Mouse (Mus musculus): ENCODE results near the gene Timd4. TPM values are rescaled to one million over a fixed set of nuclear protein-coding genes. Genes with fewer than 3 reads are reported as not detected.

Timd4 gene
- polyA plus RNA-seq, 1 experiment from 2014 or later, result not detected

- H3K4me3 ChIP-seq (ENCODE audit: low read depth, low read length), result no peak overlapping the region
- DNase-seq (ENCODE audit: low spot score), result no peak
- WGBS, result 58% methylated on average over 2 of the region's 2 CpGs
- H3K9ac ChIP-seq (replicated peaks; ENCODE audit: low read length), result no peak overlapping the region
- H3K27ac ChIP-seq (replicated peaks; ENCODE audit: low read depth, low read length), result no peak overlapping the region
- H3K9me3 ChIP-seq (replicated peaks; ENCODE audit: control insufficient read depth, low read length), result no peaks in the 10 kb centered on the region
- no peaks in the 10 kb centered on the region for H3K27me3 ChIP-seq (ENCODE audit: control insufficient read depth, insufficient read depth, low read length)
- ATAC-seq (replicated peaks; ENCODE audit: insufficient number of reproducible peaks, low FRiP score, low TSS enrichment, low read depth), result no peak
- H3K36me3 ChIP-seq (replicated peaks; ENCODE audit: control insufficient read depth, insufficient read depth, low read depth, low read length), result no peaks in the 10 kb centered on the region
- no peak overlapping the region for H3K4me2 ChIP-seq (ENCODE audit: low read depth, low read length)
- H3K4me1 ChIP-seq (ENCODE audit: control insufficient read depth, insufficient read depth, low read length), result no peaks in the 10 kb centered on the region
These were observed 31.6 kb downstream of the Timd4 start for GRCm38 (mm10) chr11:46842015-46842726.

DNA sequence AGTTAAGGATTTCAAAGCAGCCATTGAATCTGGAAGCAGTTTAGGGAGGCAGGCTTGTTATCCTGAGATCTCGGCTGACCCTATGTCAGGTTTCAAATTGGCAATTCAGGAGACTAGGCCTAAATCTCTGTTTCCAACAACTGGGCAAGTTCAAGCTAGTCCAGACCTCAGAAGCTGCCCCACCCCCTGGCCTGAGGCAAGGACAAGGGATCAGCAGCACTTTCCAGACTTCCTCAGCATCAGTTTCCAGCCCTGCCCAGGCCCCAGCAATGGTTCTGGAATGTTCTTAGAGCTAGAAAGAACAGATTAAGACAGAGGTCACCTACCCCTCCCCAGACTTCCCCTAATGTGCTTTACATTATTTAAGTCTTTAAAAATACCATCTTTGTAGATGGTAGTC lies 36.1 kb downstream of the Timd4 start:
- Histone ChIP-seq H3K4me3 (ENCODE audit: low read depth, low read length) (no peak overlapping the region), H3K9me3 (replicated peaks; ENCODE audit: control insufficient read depth, low read length) (no peaks in the 10 kb centered on the region), H3K36me3 (replicated peaks; ENCODE audit: control insufficient read depth, insufficient read depth, low read depth, low read length) (no peaks in the 10 kb centered on the region), H3K9ac (replicated peaks; ENCODE audit: low read length) (no peak overlapping the region), H3K4me2 (ENCODE audit: low read depth, low read length) (no peak overlapping the region), H3K27ac (replicated peaks; ENCODE audit: low read depth, low read length) (no peak overlapping the region), H3K4me1 (ENCODE audit: control insufficient read depth, insufficient read depth, low read length) (no peaks in the 10 kb centered on the region), H3K27me3 (ENCODE audit: control insufficient read depth, insufficient read depth, low read length) (no peaks in the 10 kb centered on the region)
- DNase-seq (ENCODE audit: low spot score), result peak; percentile 59
- 30% methylated on average over 1 of the region's 1 CpGs for WGBS
- no peak; the same call in 1 of the 2 replicates for ATAC-seq (replicated peaks; ENCODE audit: insufficient number of reproducible peaks, low FRiP score, low TSS enrichment, low read depth)

DNA sequence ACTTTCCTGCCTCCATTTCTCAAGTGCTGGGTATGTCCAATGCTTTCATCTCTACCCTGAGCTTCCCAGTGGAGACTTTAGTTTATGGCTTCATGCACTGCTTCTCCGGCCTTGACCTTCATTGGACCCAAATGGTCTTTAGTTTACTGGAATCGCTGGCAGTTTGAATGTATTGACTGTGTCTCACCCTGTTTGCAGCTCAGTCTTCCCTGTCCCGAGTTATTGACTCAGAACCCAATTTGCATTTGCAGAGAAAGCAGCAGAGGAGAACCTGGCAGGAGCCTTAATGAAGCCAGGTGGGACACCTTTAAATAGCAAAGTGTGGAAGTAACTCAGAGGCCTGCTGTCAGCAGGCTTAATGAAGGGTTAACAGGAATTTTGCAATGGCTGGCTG lies 37.2 kb downstream of the Timd4 start:
- Histone ChIP-seq H3K9ac (replicated peaks; ENCODE audit: low read length) (no peak overlapping the region), H3K9me3 (replicated peaks; ENCODE audit: control insufficient read depth, low read length) (no peaks in the 10 kb centered on the region), H3K36me3 (replicated peaks; ENCODE audit: control insufficient read depth, insufficient read depth, low read depth, low read length) (no peaks in the 10 kb centered on the region), H3K4me1 (ENCODE audit: control insufficient read depth, insufficient read depth, low read length) (no peaks in the 10 kb centered on the region), H3K4me3 (ENCODE audit: low read depth, low read length) (no peak overlapping the region), H3K4me2 (ENCODE audit: low read depth, low read length) (no peak overlapping the region), H3K27ac (replicated peaks; ENCODE audit: low read depth, low read length) (no peak overlapping the region), H3K27me3 (ENCODE audit: control insufficient read depth, insufficient read depth, low read length) (no peaks in the 10 kb centered on the region)
- ATAC-seq (replicated peaks; ENCODE audit: insufficient number of reproducible peaks, low FRiP score, low TSS enrichment, low read depth), result no peak
- 52% methylated on average over 3 of the region's 3 CpGs for whole genome bisulfite sequencing
- DNase-seq (ENCODE audit: low spot score), result no peak

DNA sequence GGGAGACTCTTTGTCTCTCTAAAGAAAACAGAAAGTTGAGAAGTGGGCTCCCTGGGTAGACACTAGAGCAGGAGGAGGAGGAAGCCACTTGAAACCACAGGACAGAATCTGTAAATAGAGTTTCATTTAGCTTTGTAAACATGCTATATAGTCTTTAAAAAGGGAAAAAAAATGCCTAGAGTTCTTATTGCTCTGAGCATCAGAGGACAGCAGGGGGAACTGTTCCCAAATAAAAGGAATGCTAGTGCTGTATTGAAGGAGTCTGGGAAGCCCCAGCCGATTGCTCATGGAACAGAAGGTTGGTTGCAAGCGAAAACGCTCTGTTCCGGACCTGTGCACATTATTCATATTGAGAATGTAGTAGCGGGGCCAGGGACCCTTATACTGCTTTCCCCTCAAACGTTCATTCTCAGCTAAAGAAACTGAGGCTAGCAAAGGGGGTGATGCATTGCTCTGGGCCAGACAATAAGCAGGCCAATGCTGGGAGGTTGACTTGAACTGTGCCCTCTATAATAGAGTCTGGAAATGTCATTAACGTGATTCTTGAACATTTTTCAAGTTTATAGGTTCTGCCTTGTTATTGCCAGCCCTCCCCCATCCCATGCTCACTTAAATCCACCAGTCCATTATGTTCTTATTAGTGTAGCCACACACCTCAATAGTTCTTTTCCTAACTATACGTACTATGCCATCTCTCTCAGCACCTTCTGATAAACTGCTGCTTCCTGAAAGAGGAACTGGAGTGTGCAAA lies 37.8 kb downstream of the Timd4 start:
- DNase-seq (ENCODE audit: low spot score) (peak; percentile 49), ATAC-seq (replicated peaks; ENCODE audit: insufficient number of reproducible peaks, low FRiP score, low TSS enrichment, low read depth) (no peak; the same call in 1 of the 2 replicates)
- no peak overlapping the region for H3K9ac ChIP-seq (replicated peaks; ENCODE audit: low read length)
- H3K4me3 ChIP-seq (ENCODE audit: low read depth, low read length), result no peak overlapping the region
- WGBS, result 36% methylated on average over 8 of the region's 8 CpGs
- no peaks in the 10 kb centered on the region for H3K9me3 ChIP-seq (replicated peaks; ENCODE audit: control insufficient read depth, low read length)
- no peak overlapping the region for H3K4me2 ChIP-seq (ENCODE audit: low read depth, low read length)
- no peaks in the 10 kb centered on the region for H3K27me3 ChIP-seq (ENCODE audit: control insufficient read depth, insufficient read depth, low read length)
- no peaks in the 10 kb centered on the region for H3K36me3 ChIP-seq (replicated peaks; ENCODE audit: control insufficient read depth, insufficient read depth, low read depth, low read length)
- H3K27ac ChIP-seq (replicated peaks; ENCODE audit: low read depth, low read length), result no peak overlapping the region
- H3K4me1 ChIP-seq (ENCODE audit: control insufficient read depth, insufficient read depth, low read length), result no peaks in the 10 kb centered on the region

GRCm38 (mm10) chr11:46864809-46865208 lies 54.2 kb downstream of the Timd4 start:
- DNase-seq (ENCODE audit: low spot score), result peak; percentile 47

DNA sequence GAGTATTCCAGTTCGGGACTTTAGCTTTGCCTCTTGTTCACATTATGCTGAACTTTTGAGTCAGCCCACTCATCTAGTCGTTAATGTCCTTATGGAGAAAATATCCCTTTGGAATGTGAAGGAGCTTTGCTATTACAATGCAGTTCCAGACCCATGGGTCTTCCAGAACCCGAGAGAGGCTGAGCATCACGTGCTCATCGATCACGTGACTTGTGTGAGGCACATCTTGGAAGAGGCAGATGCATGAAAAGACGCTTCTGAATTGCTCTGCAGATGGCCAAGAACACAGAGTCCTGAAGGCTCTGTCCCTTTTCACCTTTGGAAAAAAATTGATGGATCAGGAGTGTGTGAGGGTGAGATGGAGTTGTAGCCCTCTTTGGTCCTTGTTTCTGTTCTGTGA lies 58.0 kb downstream of the Timd4 start:
- Histone ChIP-seq H3K4me1 (ENCODE audit: control insufficient read depth, insufficient read depth, low read length) (no peaks in the 10 kb centered on the region), H3K27ac (replicated peaks; ENCODE audit: low read depth, low read length) (no peak overlapping the region), H3K9me3 (replicated peaks; ENCODE audit: control insufficient read depth, low read length) (no peaks in the 10 kb centered on the region), H3K27me3 (ENCODE audit: control insufficient read depth, insufficient read depth, low read length) (no peaks in the 10 kb centered on the region), H3K36me3 (replicated peaks; ENCODE audit: control insufficient read depth, insufficient read depth, low read depth, low read length) (no peaks in the 10 kb centered on the region), H3K9ac (replicated peaks; ENCODE audit: low read length) (no peak overlapping the region), H3K4me2 (ENCODE audit: low read depth, low read length) (no peak overlapping the region), H3K4me3 (ENCODE audit: low read depth, low read length) (no peak overlapping the region)
- 78% methylated on average over 7 of the region's 7 CpGs for WGBS
- ATAC-seq (replicated peaks; ENCODE audit: insufficient number of reproducible peaks, low FRiP score, low TSS enrichment, low read depth) (no peak), DNase-seq (ENCODE audit: low spot score) (no peak)

More at GRCm38 (mm10) chr11:46864809-46865208, 54.2 kb downstream of the Timd4 start:
- Histone ChIP-seq H3K9ac (replicated peaks; ENCODE audit: low read length) (no peak overlapping the region), H3K4me3 (ENCODE audit: low read depth, low read length) (no peak overlapping the region), H3K9me3 (replicated peaks; ENCODE audit: control insufficient read depth, low read length) (no peaks in the 10 kb centered on the region), H3K27ac (replicated peaks; ENCODE audit: low read depth, low read length) (no peak overlapping the region), H3K27me3 (ENCODE audit: control insufficient read depth, insufficient read depth, low read length) (no peaks in the 10 kb centered on the region), H3K36me3 (replicated peaks; ENCODE audit: control insufficient read depth, insufficient read depth, low read depth, low read length) (no peaks in the 10 kb centered on the region), H3K4me1 (ENCODE audit: control insufficient read depth, insufficient read depth, low read length) (no peaks in the 10 kb centered on the region), H3K4me2 (ENCODE audit: low read depth, low read length) (no peak overlapping the region)
- 81% methylated on average over 1 of the region's 1 CpGs for WGBS
- no peak for ATAC-seq (replicated peaks; ENCODE audit: insufficient number of reproducible peaks, low FRiP score, low TSS enrichment, low read depth)

GRCm38 (mm10) chr11:46875774-46876173 lies 65.2 kb downstream of the Timd4 start:
- 88% methylated on average over 1 of the region's 1 CpGs for WGBS
- H3K9me3 ChIP-seq (replicated peaks; ENCODE audit: control insufficient read depth, low read length), result no peaks in the 10 kb centered on the region
- H3K4me1 ChIP-seq (ENCODE audit: control insufficient read depth, insufficient read depth, low read length), result no peaks in the 10 kb centered on the region
- no peak overlapping the region for H3K4me2 ChIP-seq (ENCODE audit: low read depth, low read length)
- ATAC-seq (replicated peaks; ENCODE audit: insufficient number of reproducible peaks, low FRiP score, low TSS enrichment, low read depth) (no peak), DNase-seq (ENCODE audit: low spot score) (no peak)
- H3K4me3 ChIP-seq (ENCODE audit: low read depth, low read length), result no peak overlapping the region
- H3K36me3 ChIP-seq (replicated peaks; ENCODE audit: control insufficient read depth, insufficient read depth, low read depth, low read length), result no peaks in the 10 kb centered on the region
- H3K9ac ChIP-seq (replicated peaks; ENCODE audit: low read length), result no peak overlapping the region
- H3K27me3 ChIP-seq (ENCODE audit: control insufficient read depth, insufficient read depth, low read length), result no peaks in the 10 kb centered on the region
- H3K27ac ChIP-seq (replicated peaks; ENCODE audit: low read depth, low read length), result no peak overlapping the region

- DNase-seq (ENCODE audit: low spot score) (no peak), ATAC-seq (replicated peaks; ENCODE audit: insufficient number of reproducible peaks, low FRiP score, low TSS enrichment, low read depth) (no peak)
- no peak overlapping the region for H3K9ac ChIP-seq (replicated peaks; ENCODE audit: low read length)
- WGBS, result 83% methylated on average over 2 of the region's 2 CpGs
- H3K27me3 ChIP-seq (ENCODE audit: control insufficient read depth, insufficient read depth, low read length), result no peaks in the 10 kb centered on the region
- no peaks in the 10 kb centered on the region for H3K36me3 ChIP-seq (replicated peaks; ENCODE audit: control insufficient read depth, insufficient read depth, low read depth, low read length)
- no peak overlapping the region for H3K4me2 ChIP-seq (ENCODE audit: low read depth, low read length)
- H3K27ac ChIP-seq (replicated peaks; ENCODE audit: low read depth, low read length), result no peak overlapping the region
- H3K4me1 ChIP-seq (ENCODE audit: control insufficient read depth, insufficient read depth, low read length), result no peaks in the 10 kb centered on the region
- H3K9me3 ChIP-seq (replicated peaks; ENCODE audit: control insufficient read depth, low read length), result no peaks in the 10 kb centered on the region
- no peak overlapping the region for H3K4me3 ChIP-seq (ENCODE audit: low read depth, low read length)
These were observed 71.9 kb downstream of the Timd4 start for GRCm38 (mm10) chr11:46882456-46882855.
